Mouse (Mus musculus) ovary, postnatal 36 days (tissue): ENCODE data around the gene Pcp4l1.
"Not testable (repeated sequence)": the region's sequence is repeated elsewhere in the genome, so short reads cannot be mapped to it uniquely, and the experiment has no call there.

ENCODE experiments used
- DNase-seq: peaks from one replicate; pipeline ENCODE4 v3.0.0; 2022; ENCODE audit warnings: low spot score, mixed read lengths

The Pcp4l1 gene

GRCm38 (mm10) chr1:171195887-171196397, at the start of gene Pcp4l1:
Gene Pcp4l1, minus strand, starts transcription at chr1:171196268.
- peak; percentile 68 for DNase-seq

GRCm38 (mm10) chr1:171245353-171245752, 49.3 kb upstream of the Pcp4l1 start:
- no peak for DNase-seq

- DNase-seq, result not testable (repeated sequence)
These were observed 45.9 kb upstream of the Pcp4l1 start for GRCm38 (mm10) chr1:171241952-171242351.

GRCm38 (mm10) chr1:171240911-171241310, 44.8 kb upstream of the Pcp4l1 start:
- DNase-seq, result no peak

GRCm38 (mm10) chr1:171239992-171240744, 44.1 kb upstream of the Pcp4l1 start:
- DNase-seq, result no peak

- peak; percentile 63 for DNase-seq
These were observed 42.4 kb upstream of the Pcp4l1 start for GRCm38 (mm10) chr1:171238463-171238862.

GRCm38 (mm10) chr1:171237438-171237837, 41.4 kb upstream of the Pcp4l1 start:
- no peak for DNase-seq

- DNase-seq, result no peak
These were observed 39.7 kb upstream of the Pcp4l1 start for GRCm38 (mm10) chr1:171235791-171236190.

- DNase-seq, result no peak
These were observed 38.5 kb upstream of the Pcp4l1 start for GRCm38 (mm10) chr1:171234538-171234937.

- DNase-seq, result no peak
These were observed 38.1 kb upstream of the Pcp4l1 start, which contains the start of gene Fcer1g for GRCm38 (mm10) chr1:171234126-171234525. Gene Fcer1g, minus strand, starts transcription at chr1:171234365.

GRCm38 (mm10) chr1:171232800-171233730, 37.0 kb upstream of the Pcp4l1 start:
- no peak for DNase-seq

GRCm38 (mm10) chr1:171232348-171232747, 36.3 kb upstream of the Pcp4l1 start:
- no peak for DNase-seq

GRCm38 (mm10) chr1:171231844-171232243, 35.8 kb upstream of the Pcp4l1 start:
- no peak for DNase-seq

GRCm38 (mm10) chr1:171230215-171230614, 34.1 kb upstream of the Pcp4l1 start:
- DNase-seq, result no peak

- no peak for DNase-seq
These were observed 33.7 kb upstream of the Pcp4l1 start for GRCm38 (mm10) chr1:171229750-171230149.

- DNase-seq, result no peak
These were observed 31.8 kb upstream of the Pcp4l1 start for GRCm38 (mm10) chr1:171227879-171228278.

- no peak for DNase-seq
These were observed 30.7 kb upstream of the Pcp4l1 start for GRCm38 (mm10) chr1:171226780-171227179.

GRCm38 (mm10) chr1:171224857-171225256, 28.8 kb upstream of the Pcp4l1 start, which contains the start of gene Apoa2:
Gene Apoa2, plus strand, starts transcription at chr1:171225054.
- DNase-seq, result no peak

GRCm38 (mm10) chr1:171223796-171224195, 27.7 kb upstream of the Pcp4l1 start:
- DNase-seq, result peak; percentile 38

GRCm38 (mm10) chr1:171223168-171223567, 27.1 kb upstream of the Pcp4l1 start:
- no peak for DNase-seq

- peak; percentile 83 for DNase-seq
These were observed 26.4 kb upstream of the Pcp4l1 start, which contains the start of gene Tomm40l for GRCm38 (mm10) chr1:171222238-171223155. Gene Tomm40l, minus strand, starts transcription at chr1:171222514.
